Mouse (Mus musculus): Measurements from ENCODE around the gene Icmt.

Icmt gene

GRCm38 (mm10) chr4:152274681-152275131, 22.3 kb upstream of the Icmt start:
- no peak for DNase-seq (ENCODE audit: low read depth, low spot score)

DNA sequence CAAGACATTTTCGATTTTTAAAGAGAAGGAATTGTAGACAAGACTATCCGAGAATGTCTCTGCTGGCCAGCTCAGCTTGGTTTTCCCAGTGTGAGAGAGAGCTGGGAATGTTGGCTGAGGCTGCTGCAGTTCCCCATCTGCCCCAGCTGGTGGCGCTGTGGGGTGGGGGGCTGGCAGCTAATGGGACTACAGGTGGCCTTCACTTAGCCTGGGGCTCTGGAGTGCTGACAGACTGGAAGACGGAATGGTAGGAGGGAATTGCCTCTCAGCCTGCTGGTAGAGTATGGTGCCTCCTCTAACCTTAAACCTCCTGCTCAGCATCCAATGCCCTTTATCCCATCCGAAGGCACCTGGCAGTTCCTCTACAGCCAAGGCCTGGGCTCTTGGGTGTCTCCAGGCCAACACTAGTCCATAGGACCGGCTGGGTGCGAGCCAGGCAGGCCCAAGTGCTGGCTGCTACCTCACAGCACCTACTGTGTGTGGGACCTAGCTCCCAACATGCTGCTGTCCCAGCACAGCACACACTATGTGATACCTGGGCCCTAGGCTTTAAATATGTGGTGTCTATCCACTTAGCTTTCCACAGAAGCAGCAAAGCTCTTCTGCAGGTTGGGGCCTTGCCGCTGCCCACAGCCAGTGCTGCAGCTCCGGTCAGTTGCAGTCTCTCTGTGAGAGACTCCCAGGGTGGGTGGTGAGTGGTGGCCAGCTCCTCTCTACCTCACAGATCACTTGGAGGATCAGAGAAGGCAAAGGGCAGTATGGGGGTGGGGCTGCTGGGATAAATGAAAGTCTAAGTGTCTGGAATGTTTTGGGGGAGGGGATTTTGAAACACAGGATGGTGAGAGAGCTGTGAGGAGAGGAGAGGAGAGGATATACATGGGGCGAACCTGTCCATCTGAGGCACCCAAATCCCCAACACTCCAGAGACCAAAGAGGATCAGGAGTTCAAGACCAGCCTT, 20.4 kb upstream of the Icmt start:
- no peak for DNase-seq (ENCODE audit: low read depth, low spot score)

GRCm38 (mm10) chr4:152277916-152278315, 19.1 kb upstream of the Icmt start:
- DNase-seq (ENCODE audit: low read depth, low spot score) = no peak

DNA sequence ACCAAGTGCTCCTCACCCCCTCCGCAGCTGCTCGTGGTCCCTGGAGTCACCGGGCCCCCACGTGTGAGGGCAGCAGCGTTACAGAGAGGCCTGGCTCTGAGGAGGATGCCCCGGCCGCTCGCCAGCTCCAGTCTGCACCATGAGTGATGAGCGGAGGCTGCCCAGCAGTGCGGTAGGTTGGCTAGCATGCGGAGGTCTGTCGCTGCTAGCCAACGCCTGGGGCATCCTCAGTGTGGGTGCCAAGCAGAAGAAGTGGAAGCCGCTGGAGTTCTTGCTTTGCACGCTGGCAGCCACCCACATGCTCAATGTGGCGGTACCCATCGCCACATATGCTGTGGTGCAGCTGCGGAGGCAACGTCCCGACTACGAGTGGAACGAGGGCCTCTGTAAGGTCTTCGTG, 18.0 kb upstream of the Icmt start:
- DNase-seq (ENCODE audit: low read depth, low spot score) = no peak

GRCm38 (mm10) chr4:152281601-152282000, 15.4 kb upstream of the Icmt start:
- DNase-seq (ENCODE audit: low read depth, low spot score) = no peak

GRCm38 (mm10) chr4:152282721-152283120, 14.3 kb upstream of the Icmt start:
- no peak for DNase-seq (ENCODE audit: low read depth, low spot score)

GRCm38 (mm10) chr4:152283186-152283950, 13.7 kb upstream of the Icmt start:
- peak; percentile 74 for DNase-seq (ENCODE audit: low read depth, low spot score)

DNA sequence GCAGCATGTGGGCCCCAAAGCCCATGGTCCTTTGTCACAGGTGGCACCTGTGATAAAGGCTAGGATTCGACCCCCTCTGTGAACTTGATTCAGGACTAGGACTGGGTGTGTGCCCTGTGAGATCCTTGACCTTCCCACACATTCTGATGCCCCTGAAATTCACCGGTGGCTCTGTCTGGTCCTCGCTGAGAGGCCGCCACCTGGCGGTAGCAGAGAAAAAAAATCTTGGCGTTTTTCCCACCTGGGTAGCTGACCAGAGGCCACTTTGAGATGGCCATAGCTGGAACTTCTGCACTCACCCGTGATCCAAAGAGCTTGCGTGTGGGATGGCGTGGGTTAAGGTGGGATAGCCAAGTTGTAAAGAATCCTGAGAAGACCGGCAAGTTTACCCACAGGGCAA, 11.5 kb upstream of the Icmt start:
- DNase-seq (ENCODE audit: low read depth, low spot score) = no peak

DNA sequence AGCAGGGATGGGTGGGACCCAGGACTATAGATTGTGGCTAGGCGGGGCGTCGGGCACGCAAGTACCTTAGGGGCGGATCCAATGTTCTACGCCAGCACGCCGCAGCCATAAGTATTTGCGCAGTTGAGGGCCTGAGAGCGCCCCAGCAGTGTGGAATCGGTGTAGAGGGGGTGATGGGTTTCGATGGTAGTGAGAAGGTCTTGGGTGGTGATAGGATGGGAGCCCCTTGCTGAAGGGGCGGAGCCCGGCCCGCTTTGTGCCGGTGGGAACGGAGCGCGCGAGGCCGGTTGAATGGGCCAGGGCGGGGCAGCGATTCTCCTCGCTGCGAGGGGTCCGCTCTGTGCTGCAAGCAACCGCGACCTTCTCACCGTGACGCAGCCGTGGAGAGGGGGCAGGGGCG, 10.8 kb upstream of the Icmt start:
- no peak for DNase-seq (ENCODE audit: low read depth, low spot score)

DNA sequence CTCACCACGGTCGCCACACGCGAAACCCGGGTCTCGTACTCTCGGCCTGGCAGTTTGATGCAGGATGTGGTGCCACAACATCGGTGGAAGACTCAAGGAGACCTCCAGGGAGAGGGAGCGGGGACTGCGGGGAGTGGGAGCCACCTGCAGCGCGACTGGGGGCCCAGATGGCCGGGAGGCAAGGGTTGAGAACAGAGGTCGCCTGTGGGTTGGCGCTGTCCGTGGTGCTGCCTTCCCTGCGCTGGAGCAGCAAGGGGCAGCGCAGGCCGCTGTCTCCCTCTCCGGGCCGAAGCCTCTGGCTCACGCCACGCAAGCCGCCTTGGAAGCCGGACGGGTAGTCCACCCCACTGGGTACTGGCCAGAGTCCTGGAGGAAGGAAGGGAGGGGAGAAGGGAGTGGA, 10.1 kb upstream of the Icmt start:
- DNase-seq (ENCODE audit: low read depth, low spot score) = no peak

DNA sequence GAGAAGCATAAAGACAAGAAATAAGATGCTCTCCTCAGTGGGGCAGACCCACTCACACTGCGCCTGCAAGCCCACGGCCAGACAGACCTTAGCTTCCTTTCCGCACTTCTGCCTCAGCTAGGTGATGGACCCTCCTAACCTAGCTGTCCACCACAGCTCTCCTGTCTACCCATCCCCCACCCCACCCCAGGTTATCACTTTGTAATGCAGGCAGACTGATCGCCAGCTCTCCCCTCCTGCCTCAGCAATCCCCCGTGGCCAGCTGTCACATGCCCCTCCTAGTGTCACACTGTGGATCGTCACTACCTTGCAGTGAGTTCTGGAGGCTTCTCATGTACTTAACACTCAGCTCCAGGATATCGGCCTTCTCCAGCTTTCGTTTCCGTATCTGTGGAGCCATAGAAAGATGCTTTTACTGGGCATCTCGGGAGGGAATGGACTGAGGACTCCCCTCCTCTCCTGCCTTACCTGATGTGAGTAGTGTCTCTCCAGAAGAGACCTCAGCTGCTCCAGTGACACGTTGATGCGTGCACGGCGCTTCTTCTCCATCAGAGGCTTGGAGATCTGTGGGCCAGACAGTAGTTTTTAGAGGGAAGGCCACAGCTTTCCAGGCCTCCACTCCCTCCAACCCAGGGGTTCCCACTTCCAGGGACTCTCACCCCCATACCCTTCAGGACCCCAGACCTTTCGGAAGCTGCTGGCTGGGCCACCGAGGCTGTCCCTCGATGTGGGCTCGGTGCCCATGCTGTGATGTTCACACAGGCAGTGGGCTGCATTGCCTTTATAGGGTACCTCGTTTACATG, 9.5 kb upstream of the Icmt start:
- DNase-seq (ENCODE audit: low read depth, low spot score) = no peak

DNA sequence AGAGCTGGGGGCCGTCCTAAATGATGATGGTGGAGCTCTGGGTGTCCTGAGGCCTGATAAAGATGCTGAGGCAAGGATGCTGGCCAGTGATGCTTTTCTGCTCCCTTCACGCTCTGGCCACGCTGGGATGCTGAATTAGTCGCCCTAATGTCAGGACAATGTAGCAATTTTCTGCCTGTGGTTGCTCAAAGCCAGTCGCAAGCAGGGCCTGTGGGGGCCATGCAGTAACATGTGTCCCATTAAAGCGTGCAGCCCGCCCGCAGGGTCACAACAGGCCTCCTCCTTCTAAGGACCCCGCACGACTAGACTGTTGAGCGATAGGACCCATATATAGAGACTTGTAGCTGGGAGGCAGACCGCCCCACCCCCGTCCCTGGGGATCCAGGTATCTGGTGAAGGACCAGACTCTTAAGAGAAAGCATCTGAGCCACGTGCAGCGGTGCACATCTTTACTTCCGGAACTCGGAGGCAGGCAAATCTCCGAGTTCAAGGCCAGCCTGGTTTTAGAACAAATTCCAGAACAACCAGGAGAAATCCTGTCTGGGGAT, 8.6 kb upstream of the Icmt start:
- DNase-seq (ENCODE audit: low read depth, low spot score) = no peak

DNA sequence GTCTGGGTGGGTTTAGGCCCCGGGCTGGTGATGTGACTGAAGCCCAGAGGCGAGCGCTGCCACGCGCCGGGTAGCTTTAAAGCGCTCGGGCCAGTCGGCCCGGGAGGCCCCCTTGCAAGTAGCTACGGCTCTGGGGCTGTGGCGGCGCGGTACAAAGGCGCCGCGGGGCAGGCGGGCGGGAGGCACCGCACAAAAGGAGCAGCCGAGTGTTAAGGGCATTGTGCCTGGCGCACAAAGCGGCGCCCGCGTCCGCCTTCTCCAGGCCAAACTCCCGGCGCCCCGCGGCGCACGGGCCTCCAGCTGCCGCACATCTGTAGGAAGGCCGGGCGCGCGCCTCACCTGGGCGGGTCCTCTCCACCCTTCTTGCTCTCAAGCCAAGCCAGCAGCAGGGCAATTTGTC, 6.6 kb upstream of the Icmt start:
- DNase-seq (ENCODE audit: low read depth, low spot score) = no peak

DNA sequence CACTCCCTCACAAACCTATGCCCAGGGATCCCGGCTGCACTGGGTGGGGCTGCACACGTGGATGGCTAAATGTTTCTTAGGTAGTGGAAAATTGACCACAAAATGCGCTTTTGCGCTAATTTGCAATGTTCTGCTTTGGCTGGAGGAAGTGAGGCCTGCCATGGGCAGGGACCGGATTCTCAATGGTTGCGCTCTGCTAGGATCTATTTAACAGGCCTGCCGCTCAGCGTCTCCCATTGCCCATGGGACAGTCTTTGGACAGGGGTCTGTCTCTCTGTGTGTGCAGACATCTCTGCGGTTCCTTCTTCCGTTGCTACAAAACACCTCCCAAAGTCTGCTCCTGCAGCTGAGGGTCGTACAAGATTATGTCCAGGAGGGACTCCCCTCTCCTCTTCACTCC, 6.0 kb upstream of the Icmt start:
- no peak for DNase-seq (ENCODE audit: low read depth, low spot score)

DNA sequence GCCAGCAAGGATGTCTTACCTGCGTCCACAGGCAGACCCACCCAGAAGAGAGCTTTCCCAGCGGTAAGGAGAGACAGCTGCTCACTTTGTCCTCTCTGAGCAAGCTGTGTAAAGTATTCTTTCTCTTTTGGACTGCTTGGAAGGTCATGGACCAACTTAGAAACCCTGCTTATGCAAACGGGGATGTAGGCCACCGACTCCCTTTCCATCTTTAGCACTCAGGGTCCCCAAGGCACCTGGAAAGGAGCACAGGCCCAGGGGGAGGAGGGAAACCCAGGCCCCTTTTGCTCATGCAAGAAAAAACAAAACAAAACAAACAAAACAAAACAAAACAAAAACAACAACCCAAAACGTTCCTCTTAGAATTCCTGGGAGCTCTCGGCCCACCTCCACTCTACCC, 5.5 kb upstream of the Icmt start, which contains the start of gene Hes3:
TSS of gene Hes3 (minus strand) at position 101 of the 400 bp plus-strand sequence.
- no peak for DNase-seq (ENCODE audit: low read depth, low spot score)

DNA sequence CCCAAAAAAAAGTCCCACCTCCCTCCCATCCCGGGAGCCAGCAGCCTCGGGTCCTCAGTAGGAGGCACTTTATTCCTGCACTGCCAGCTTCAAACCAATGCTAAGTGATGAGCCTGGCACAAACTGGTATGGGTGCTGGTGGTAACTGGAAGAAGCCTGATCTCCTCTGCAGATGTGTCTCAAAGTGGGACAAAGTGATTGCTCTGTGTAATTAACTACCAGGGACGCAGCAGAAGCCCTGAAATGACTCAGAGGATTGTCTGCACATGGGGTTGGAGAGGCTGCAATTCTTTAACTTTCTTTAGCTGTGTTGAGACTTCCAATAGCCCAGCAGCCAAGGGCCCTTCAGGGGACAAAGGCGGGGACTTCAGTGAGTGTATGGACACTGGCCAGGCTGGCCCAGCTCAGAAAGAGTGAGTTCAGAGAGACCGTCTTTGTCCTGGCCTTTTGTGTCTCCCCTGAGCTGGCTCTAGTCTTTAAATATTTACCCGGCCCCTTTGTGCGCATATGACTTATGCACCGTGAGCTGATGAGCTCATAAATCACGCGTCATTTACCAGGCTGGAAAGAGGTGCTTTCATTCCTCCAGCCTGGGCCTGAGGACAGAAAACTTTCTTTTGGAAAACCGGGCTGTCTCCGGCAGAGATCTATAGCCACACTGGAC, 4.8 kb upstream of the Icmt start:
- DNase-seq (ENCODE audit: low read depth, low spot score) = no peak

GRCm38 (mm10) chr4:152294188-152294929, 2.7 kb upstream of the Icmt start:
- no peak for DNase-seq (ENCODE audit: low read depth, low spot score)

DNA sequence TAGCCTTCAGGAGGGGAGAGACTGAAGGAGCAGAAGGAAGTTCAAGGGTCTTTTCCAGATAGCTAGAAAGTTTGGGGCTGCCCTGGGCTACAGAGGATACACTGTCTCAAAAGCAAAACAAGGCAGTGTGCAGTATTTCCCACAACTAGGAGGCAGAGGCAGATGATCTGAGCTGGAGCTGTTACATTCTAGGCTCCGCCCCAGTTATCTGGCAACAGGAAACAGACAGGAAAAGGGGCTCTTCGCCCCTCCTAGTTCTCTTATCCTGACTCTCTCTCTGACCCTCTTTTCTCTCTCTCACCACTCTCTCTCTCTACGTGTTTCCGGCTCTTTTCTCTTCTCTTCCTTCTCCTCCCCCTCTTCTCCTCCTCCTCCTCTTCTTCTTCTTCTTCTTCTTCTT, 1.1 kb upstream of the Icmt start:
- DNase-seq (ENCODE audit: low read depth, low spot score) = no peak

DNA sequence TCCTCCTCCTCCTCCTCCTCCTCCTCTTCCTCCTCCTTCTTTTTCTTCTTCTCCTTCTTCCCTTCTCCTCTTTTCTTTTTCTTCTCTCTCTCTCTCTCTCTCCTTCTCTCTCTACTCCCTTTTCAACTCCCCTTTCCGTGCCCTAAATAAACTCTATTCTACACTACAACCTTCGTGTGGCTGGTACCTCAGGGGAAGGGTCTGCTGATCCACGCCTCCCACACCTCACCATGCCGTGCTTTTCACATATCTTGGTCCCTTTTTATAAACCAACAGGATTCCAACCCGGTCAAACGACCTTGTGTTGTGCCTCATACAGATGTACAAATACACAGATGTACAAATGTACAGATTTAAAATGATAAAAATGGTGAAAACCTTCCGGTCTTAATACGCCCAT, 656 bp upstream of the Icmt start:
- no peak for DNase-seq (ENCODE audit: low read depth, low spot score)

GRCm38 (mm10) chr4:152298836-152299235, 1.8 kb downstream of the Icmt start:
- no peak for DNase-seq (ENCODE audit: low read depth, low spot score)

Measured in retina, adult 2 months (tissue).